Mouse (Mus musculus) heart, adult 9 months (tissue): Measurements from ENCODE around the gene 1700025G04Rik.
A peak's percentile ranks its signal among the peaks of the same experiment; 100 is the strongest.
"Not testable (repeated sequence)": the region's sequence is repeated elsewhere in the genome, so short reads cannot be mapped to it uniquely, and the experiment has no call there.

Source experiments
- DNase-seq, 2 experiments: peaks; one replicate each; pipeline ENCODE4 v3.0.0; 2022; ENCODE audit warnings: low spot score in 2 of 2

Gene 1700025G04Rik

GRCm38 (mm10) chr1:151855561-151855960, 234.4 kb downstream of the 1700025G04Rik start:
- DNase-seq, result no peak

- DNase-seq, result no peak
Measured at GRCm38 (mm10) chr1:151851976-151852375, 237.9 kb downstream of the 1700025G04Rik start.

GRCm38 (mm10) chr1:151851051-151851848, 238.7 kb downstream of the 1700025G04Rik start:
- DNase-seq, result no peak

- DNase-seq, result no peak
Measured at GRCm38 (mm10) chr1:151849993-151850608, 239.8 kb downstream of the 1700025G04Rik start.

- no peak for DNase-seq
Measured at GRCm38 (mm10) chr1:151848286-151848685, 241.6 kb downstream of the 1700025G04Rik start.

DNA sequence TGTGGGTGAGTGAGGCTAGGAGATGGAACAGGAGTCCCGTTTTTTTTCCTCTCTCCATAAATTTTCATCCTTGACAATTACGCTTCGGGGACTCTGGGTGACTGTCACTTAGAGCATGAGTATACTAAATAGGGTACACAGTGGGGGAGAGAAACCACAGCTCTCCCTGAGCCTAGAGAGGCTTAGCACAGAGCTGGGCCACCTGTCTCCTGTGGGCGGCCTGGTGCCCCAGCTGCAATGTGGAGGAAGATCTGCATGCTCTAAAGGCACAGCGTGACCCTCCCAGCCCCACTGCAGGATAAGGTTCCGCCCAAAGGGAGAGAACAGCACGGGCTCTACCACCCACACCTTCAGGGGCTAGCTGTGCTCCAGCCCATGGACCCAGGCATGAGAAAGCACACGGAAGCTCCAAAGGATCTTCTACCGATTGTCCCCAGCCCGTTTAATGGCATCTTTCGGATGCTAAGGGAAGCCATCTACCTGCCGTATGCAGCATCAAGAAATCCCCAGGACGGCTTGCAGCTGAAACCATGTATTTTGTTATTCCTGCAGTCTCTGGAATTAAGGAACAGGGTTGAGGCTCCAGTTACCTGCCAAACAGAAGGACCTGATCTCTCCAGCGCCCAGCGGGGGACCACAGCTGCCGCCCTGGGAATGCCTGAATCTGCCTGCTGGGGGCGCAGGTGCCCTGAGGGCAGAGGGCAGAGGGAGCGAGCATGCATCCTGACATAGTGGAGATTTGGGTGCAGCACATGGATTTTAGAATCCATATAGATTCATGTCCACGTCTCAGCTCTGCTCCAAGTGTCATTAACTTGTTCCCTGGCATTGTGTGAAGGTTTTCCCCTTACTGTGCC, 243.8 kb downstream of the 1700025G04Rik start:
- DNase-seq, result no peak

- no peak for DNase-seq
Measured at GRCm38 (mm10) chr1:151845252-151845832, 244.6 kb downstream of the 1700025G04Rik start.

DNA sequence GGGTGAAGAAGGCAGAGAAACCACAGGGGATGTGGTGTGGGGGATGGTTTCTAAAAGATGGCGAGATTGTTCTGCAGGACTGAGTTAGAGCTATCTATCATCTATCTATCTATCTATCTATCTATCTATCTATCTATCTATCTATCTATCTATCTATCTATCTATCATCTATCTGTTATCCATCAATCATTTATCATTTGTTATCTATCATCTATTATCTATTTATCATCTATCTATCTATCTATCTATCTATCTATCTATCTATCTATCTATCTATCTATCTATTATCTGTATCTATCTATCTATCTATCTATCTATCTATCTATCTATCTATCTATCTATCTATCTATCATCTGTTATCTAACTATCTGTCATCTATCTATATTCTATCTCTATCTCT, 249.6 kb downstream of the 1700025G04Rik start:
- DNase-seq, result not testable (repeated sequence)

GRCm38 (mm10) chr1:151835261-151835660, 254.7 kb downstream of the 1700025G04Rik start:
- no peak for DNase-seq

DNA sequence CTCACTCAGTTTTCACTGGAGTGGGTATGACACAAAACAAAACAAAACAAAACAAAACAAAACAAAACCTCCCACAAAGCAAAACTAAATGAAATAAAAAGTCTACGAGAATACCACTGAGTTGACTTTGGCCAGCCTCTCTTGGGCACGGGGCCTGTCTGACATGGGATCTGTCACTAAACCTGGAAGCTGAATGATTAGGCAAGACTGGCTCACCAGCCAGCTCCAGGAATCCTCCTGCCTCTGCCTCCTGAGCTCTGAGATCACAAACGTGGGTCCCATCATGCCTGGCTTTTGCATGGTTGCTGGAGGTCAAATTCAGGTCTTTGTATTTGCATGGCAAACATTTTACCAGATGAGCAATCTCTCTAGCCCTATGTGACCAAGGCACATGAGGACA, 258.1 kb downstream of the 1700025G04Rik start:
- no peak for DNase-seq

- peak in 1 of 2 experiments; percentile 12 for DNase-seq
Measured at GRCm38 (mm10) chr1:151825065-151825464, 264.9 kb downstream of the 1700025G04Rik start.

DNA sequence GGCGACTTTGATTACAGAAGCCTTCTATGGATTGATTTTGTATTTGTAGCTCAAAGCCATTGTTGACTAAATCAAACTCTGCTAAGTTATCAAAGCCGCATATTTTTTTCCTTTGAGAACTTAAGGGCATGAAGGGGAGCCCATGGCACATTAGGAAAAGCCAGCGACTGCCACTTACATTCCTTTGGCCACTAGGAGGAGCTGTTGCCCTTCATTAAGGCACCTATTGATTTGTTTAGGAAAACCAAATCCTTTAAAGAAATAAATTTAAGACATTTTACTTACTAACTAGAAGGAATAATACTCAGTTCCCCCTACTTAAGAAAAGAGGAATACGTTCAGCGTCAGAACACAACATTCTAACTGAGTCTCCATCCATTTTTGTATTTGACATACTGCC, 269.5 kb downstream of the 1700025G04Rik start:
- peak; percentile 21 to 66 for DNase-seq

- DNase-seq, result no peak
Measured at GRCm38 (mm10) chr1:151819190-151819589, 270.7 kb downstream of the 1700025G04Rik start.

- DNase-seq, result no peak
Measured at GRCm38 (mm10) chr1:151816051-151816450, 273.9 kb downstream of the 1700025G04Rik start.

GRCm38 (mm10) chr1:151812004-151812712, 277.8 kb downstream of the 1700025G04Rik start:
- DNase-seq, result no peak

DNA sequence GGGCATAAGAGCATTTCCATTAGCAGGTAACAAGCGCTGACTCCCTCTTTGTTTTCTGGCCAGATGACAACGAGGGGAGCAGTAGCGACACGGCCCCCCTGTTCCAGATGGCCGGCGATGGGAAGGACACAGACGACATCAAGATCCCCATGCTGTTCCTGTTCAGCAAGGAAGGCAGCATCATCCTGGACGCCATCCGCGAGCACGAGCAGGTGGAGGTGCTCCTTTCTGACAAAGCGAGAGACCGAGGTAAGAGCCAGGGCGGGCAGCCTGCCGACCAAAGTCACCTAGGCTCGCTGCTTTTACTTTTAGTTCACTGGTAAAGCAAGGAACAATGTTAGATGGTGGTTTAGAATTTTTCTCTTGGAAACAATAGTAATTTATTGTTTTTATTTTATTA, 278.5 kb downstream of the 1700025G04Rik start:
- no peak for DNase-seq

DNA sequence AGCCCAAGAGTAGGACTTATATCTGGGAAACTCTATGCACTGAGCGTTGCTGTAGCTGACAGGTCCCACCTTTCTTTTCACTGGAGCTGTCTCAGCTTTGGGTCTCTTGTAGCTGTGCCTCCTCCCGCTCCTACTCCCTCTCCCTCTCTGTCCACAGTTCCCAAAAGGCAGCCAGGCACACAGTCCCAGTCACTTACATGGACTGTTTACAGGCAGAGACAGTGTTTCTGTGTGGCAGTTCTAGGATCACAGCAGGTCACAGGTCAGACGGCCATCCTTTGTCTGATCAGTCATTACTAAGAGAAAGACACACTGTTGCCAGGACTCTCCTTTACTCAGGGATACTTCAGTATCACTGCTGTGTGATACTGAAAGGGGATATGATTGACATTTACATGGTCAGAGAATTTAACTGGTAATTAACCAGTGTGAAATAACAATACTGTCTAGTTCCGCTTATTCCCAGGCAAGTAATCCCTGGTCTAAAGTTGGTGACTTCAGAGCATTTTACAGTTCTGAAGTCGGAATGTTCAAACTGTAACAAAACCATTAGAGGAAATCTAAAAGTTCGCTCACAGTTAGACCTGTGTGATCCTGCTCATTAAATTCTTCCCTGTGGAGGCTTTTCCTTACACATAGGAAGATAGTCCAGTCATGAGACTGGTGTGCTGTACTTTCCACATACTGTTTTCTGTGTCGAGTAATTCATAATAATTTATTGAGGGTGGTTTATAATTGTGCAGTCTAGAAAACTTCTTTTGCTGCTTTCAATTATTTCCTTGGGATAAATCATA, 279.1 kb downstream of the 1700025G04Rik start:
- DNase-seq, result no peak

- no peak for DNase-seq
Measured at GRCm38 (mm10) chr1:151807286-151807685, 282.6 kb downstream of the 1700025G04Rik start.

DNA sequence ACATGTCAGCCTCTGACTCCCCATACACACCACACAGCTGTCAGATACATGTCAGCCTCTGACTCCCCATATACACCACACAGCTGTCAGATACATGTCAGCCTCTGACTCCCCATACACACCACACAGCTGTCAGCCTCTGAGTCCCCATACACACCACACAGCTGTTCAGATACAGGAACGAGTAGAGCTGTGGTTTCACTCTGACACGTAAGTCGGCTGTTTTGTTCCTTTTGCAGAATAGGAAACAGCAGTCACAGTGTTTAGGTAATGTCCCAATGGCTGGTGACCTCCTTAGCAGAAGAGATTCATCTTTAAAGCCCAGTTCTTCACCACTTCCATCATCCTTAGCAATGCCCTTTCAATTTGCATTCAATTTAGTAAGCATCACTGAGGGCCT, 287.1 kb downstream of the 1700025G04Rik start:
- DNase-seq, result not testable (repeated sequence)
